Mouse (Mus musculus): ENCODE measurements at regions not wholly inside any gene's neighbourhood (a gene's known extent, or its start where the extent isn't known, plus 50 kb on each side); places are given as distances from the start of the nearest gene placed in this dataset.

GRCm38 (mm10) chr15:5510056-5510455, 266.1 kb upstream of the Ptger4 start:
- no peak for DNase-seq

- no peak for DNase-seq
These were observed 267.1 kb upstream of the Ptger4 start for GRCm38 (mm10) chr15:5511046-5511445.

GRCm38 (mm10) chr15:5512546-5512945, 268.6 kb upstream of the Ptger4 start:
- no peak for DNase-seq

- DNase-seq: no peak
These were observed 269.2 kb upstream of the Ptger4 start for GRCm38 (mm10) chr15:5513146-5513545.

- no peak for DNase-seq
These were observed 270.2 kb upstream of the Ptger4 start for GRCm38 (mm10) chr15:5514217-5514616.

GRCm38 (mm10) chr15:5517244-5517966, 273.4 kb upstream of the Ptger4 start:
- DNase-seq: no peak

GRCm38 (mm10) chr15:5519552-5519951, 275.6 kb upstream of the Ptger4 start:
- DNase-seq: no peak

- DNase-seq: no peak
These were observed 276.0 kb upstream of the Ptger4 start for GRCm38 (mm10) chr15:5519997-5520396.

- no peak for DNase-seq
These were observed 284.6 kb upstream of the Ptger4 start for GRCm38 (mm10) chr15:5528619-5529018.

GRCm38 (mm10) chr15:5533656-5534055, 289.7 kb upstream of the Ptger4 start:
- no peak for DNase-seq

GRCm38 (mm10) chr15:5537432-5537831, 293.4 kb upstream of the Ptger4 start:
- no peak for DNase-seq

GRCm38 (mm10) chr15:5539301-5539928, 295.4 kb upstream of the Ptger4 start:
- DNase-seq: no peak

GRCm38 (mm10) chr15:5554526-5554925, 310.5 kb upstream of the Ptger4 start:
- DNase-seq: no peak

- no peak for DNase-seq
These were observed 310.9 kb upstream of the Ptger4 start for GRCm38 (mm10) chr15:5554926-5555325.

GRCm38 (mm10) chr15:5555381-5556066, 311.5 kb upstream of the Ptger4 start:
- DNase-seq: no peak

GRCm38 (mm10) chr15:5561783-5562182, 317.8 kb upstream of the Ptger4 start:
- no peak for DNase-seq

GRCm38 (mm10) chr15:5574366-5574765, 330.4 kb upstream of the Ptger4 start:
- no peak for DNase-seq

- DNase-seq: no peak
These were observed 335.6 kb upstream of the Ptger4 start for GRCm38 (mm10) chr15:5579559-5579958.

GRCm38 (mm10) chr15:5580416-5580815, 336.4 kb upstream of the Ptger4 start:
- DNase-seq: no peak

GRCm38 (mm10) chr15:5584381-5584780, 340.4 kb upstream of the Ptger4 start:
- DNase-seq: no peak

GRCm38 (mm10) chr15:5604732-5605266, 360.8 kb upstream of the Ptger4 start:
- DNase-seq: no peak

GRCm38 (mm10) chr15:5607533-5607932, 363.5 kb upstream of the Ptger4 start:
- no peak for DNase-seq

GRCm38 (mm10) chr15:5623021-5623420, 379.0 kb upstream of the Ptger4 start:
- DNase-seq: no peak

- no peak for DNase-seq
These were observed 381.4 kb upstream of the Ptger4 start for GRCm38 (mm10) chr15:5625367-5625766.
